Mouse (Mus musculus) gastrocnemius, postnatal 36 days (tissue): ENCODE data around the gene Olfr112. TPM values are rescaled to one million over a fixed set of nuclear protein-coding genes. Genes with fewer than 3 reads are reported as not detected.
"Not testable (repeated sequence)": the region's sequence is repeated elsewhere in the genome, so short reads cannot be mapped to it uniquely, and the experiment has no call there.

Experiments
- DNase-seq, 2 experiments: peaks; one replicate each; pipeline ENCODE4 v3.0.0; 2022
- intact Hi-C: fragments of 180-260 bp; cut with DNase I; formaldehyde crosslinking; loops from one replicate; pipeline ENCODE4 v1.15.1; 2025
- long read RNA-seq, 2 experiments: library from polyadenylated mRNA; stranded (forward); transcript quantifications; one replicate each; pipeline ENCODE4 v2.0.0; 2021
- total RNA-seq, 2 experiments: library from RNA; stranded (reverse); gene quantifications; 2 replicates each; pipeline ENCODE4 v1.2.3; 2021

The Olfr112 gene
- not detected for total RNA-seq
- long read RNA-seq, experiment 1, result 0 reads
- long read RNA-seq, experiment 2, result 0 reads

DNA sequence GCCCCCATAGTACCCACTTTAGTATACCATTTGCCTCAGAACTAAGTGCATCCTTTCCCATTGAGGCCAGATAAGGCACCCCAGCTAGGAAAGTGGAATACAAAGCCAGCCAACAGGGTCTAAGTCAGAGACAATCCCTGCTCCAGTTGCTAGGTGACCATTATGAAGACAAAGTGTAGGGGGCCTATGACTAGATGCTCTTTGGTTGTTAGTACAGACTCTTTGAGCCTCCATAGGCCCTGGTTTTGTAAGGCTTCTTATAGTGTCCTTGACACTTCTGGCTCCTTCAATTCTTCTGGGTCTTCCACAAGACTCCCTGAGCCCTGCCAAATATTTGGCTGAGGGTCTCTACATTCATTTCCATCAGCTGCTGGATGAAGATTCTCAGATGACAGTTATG, at the start of gene Olfr112:
Olfr112 (minus strand) TSS at position 101 of the 400 bp plus-strand sequence.
- DNase-seq, result no peak
- intact Hi-C loops, result no loop called here

DNA sequence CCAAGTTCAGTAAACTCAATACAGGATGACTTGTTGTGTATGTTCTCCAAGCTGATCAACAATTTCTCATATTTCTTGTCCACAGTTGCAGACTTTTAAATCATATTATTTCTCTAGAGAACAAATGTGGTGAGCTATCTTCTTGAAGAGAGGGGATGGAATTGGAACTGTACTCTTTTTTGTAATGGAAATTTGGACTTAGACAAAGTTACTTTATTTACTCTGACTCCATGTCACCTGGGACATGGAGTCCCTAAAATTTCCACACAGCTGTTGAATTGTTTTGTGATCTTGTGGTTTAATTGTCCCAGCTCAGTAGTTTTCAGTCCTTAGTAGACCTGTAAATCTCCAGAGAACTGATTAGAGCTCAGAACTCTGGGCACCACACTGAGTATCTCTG, 23.4 kb upstream of the Olfr112 start, which contains the start of gene Olfr114:
Olfr114 (minus strand) TSS at position 101 of the 400 bp plus-strand sequence.
- intact Hi-C loops, result no loop called here
- no peak for DNase-seq

DNA sequence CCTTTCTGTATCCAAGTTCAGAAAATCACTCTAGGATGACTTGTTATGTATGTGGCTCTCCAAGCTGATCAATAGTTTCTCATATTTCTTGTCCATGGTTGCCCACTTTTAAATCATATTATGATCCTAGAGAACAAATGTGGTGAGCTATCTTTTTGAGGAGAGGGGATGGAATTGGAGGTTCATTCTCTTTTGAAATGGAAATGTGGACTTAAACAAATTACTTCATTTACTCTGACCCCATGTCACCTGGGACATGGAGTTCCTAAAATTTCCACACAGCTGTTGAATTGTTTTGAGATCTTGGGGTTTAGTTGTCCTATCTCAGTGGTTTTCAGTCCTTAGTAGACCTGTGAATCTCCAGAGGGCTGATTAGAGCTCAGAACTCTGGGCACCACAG, 8.3 kb upstream of the Olfr112 start, which contains the start of gene Olfr113:
Olfr113 (minus strand) TSS at position 101 of the 400 bp plus-strand sequence.
- intact Hi-C loops, result no loop called here

DNA sequence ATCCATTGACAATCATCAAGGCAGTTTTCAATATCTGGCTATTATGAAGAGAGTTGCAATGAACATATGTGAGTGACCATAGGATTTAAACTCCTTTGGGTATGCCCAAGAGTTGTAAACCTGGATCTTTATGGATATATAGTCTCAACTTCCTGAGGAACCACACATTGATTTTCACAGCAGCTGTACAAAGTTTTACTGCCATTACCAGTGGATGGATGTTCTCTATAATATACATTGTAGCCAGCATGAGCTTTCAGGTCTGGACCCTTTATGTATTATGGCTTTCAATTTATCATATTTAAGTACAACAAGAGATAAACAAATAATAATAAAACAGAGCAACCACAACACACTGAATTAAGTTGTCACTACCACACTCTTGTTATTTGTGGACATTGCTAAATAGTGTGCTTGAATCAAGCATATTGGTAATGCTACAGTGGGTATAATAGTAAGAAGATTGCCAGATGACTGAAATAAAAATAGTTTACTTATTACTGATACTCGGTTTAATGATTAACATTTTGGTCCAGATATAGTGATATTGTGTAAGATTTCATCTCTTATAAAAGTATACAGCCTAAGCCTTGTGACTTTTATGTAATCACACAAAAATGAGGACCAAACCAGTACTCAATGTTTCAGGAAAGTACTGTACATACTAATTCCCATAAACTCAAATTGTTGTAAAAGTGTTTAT, 10.2 kb downstream of the Olfr112 start:
- intact Hi-C loops, result no loop called here
- DNase-seq, result no peak

More for the DNA sequence above, 8.3 kb upstream of the Olfr112 start, which contains the start of gene Olfr113:
- no peak for DNase-seq

DNA sequence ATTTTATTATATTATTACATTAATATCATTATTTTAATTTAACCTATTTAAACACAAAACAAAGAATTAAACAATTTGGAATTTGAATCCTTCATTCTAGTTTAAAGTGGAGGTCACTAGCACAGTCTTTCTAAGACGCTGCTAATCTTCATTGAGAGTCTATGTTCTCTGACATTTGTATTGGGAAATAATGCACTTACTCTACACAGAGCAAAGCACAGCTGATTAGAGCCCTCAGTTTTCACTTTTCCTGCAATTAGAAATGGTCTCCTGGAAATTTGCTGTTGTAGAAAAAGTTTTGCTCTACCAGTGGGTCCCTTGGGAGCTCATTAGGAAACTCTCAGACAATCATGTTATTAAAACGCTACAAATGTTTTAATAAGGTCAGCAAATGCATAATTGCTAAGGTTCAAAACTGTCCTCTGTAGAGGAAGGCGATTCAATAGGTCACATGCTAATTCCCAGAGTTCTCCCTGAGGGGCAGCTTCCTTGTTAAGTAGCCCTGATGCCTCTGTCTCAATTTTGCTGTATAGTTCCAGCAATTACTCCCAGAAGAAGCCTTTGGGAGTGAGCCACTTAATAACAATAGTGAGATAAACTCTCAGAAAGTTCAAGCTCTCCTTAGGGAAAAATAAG, 25.3 kb downstream of the Olfr112 start:
- no peak for DNase-seq
- intact Hi-C loops, result no loop called here

DNA sequence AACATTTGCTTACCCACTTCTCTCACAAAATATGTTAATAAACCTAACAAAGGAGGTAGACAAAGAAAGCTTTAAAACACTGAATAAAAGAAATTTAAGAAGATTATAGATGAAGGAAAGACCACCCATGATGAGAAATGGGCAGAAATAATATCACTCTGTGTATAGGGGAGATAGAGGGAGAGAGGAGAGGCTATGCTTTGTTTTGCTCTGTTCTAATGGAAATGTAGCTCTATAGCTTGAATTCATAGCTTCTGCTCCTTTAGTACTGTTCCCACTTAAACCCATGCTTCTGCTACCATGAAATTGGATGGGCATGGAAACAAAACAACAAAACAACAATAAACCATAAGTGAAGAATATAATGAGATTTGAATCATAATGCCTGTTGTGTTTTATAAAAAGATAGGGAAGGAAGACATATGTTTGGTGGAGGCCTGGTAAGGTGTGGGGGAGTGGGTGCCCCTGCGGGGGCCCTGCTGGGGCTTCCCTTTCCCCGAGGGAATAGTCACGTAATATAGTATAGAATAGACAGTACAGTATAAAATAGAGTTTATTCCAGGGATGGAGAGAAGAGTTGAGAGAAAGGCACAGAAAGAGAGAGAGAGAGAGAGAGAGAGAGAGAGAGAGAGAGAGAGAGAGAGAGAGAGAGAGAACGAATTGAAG, 27.7 kb downstream of the Olfr112 start:
- no peak for DNase-seq
- intact Hi-C loops, result no loop called here

DNA sequence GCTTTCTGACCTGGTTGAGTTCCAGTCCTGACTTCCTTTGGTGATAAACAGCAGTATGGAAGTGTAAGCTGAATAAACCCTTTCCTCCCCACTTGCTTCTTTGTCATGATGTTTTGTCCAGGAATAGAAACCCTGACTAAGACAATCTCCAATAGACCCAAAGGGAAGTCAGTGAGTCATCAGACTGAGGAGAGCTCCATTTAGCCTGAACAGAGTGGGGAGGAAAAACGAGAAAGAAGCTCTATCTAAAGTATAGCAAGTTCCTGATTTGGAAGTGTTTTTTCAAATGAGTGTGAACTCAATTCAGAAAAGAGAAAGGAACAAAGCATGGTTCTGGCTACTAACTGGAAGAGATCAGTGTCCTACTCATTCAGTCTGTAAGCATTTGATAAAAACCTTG, 30.8 kb downstream of the Olfr112 start:
- intact Hi-C loops, DNase-seq: not testable (repeated sequence)

DNA sequence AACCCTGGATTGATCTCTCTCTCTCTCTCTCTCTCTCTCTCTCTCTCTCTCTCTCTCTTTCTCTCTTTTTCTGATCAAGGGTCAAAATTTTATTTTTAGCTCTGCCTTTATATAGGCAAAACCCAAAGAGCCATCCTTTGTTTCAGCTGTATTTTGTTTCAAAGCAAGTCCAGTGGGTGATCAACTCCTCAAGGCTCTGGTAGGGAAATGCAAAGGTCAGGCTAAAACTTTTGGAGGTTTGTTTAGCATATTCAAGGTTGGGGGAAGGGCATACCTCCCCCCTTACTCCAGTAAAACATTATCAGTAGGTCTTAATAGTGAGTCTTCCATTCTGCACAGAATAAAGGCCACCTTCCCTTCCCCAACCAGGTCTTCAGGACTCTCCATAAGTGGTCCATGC, 34.1 kb downstream of the Olfr112 start:
- intact Hi-C loops, result no loop called here
- no peak for DNase-seq

DNA sequence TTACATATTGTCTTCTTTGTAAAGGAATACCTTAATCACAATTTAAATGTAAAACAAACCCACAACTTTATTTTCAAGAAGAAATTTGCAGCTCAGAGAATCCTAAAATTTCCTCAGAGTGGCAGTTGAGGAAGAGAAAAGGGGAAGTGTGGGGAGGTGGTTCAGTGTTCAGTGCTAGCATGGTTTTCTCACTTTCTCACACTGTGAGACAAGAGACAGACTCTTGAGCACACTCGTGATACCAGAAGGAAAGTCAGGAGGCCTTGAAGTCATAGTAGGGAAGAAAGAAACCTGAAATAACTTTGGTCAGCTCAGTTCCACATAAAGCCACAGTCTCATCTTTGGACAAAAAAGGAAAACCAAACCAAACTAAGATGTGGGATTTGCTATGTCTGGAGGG, 43.8 kb downstream of the Olfr112 start:
- intact Hi-C loops, DNase-seq: not testable (repeated sequence)

DNA sequence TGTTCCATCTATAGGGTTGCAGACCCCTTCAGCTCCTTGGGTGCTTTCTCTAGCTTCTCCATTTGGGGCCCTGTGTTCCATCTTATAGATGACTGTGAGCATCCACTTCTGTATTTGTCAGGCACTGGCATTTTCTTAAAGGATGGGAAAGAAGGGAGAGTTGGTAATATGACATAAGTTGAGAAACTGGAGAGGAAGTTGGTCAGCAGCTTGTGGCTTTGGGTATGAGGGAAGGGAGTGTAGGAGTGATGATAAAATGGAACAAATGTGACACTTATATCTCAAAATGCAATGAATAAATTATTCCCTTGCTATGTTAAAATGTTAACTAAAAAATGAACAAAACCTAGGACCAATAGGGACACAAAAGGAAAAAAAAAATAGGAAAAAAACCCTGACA, 44.6 kb downstream of the Olfr112 start:
- DNase-seq, intact Hi-C loops: not testable (repeated sequence)

Other genes with a start within 250 kb of the Olfr112 start
- gene Olfr103, start 229.8 kb downstream of the Olfr112 start, total RNA-seq, result not detected
- not detected for gene Olfr104-ps, start 209.9 kb downstream of the Olfr112 start, total RNA-seq
- not detected for gene Olfr105-ps, start 190.4 kb downstream of the Olfr112 start, total RNA-seq
- not detected for gene Olfr106-ps, start 179.1 kb downstream of the Olfr112 start, total RNA-seq
- not detected for gene Olfr107, start 170.2 kb downstream of the Olfr112 start, total RNA-seq
- not detected for gene Olfr108, start 124.0 kb downstream of the Olfr112 start, total RNA-seq
- not detected for gene Olfr109, start 110.5 kb downstream of the Olfr112 start, total RNA-seq
- gene H2-M2, start 85.9 kb downstream of the Olfr112 start, total RNA-seq, result not detected
- not detected for gene Olfr110, start 77.0 kb downstream of the Olfr112 start, total RNA-seq
- not detected for gene Olfr111, start 61.4 kb downstream of the Olfr112 start, total RNA-seq
- not detected for gene Olfr113, start 8.2 kb upstream of the Olfr112 start, total RNA-seq
- gene Olfr114, start 23.3 kb upstream of the Olfr112 start, total RNA-seq, result not detected
- not detected for gene Olfr115, start 57.7 kb upstream of the Olfr112 start, total RNA-seq
- not detected for gene Olfr116, start 57.7 kb upstream of the Olfr112 start, total RNA-seq
- gene Olfr117, start 94.3 kb upstream of the Olfr112 start, total RNA-seq, result not detected
- not detected for gene Olfr118, start 97.5 kb upstream of the Olfr112 start, total RNA-seq
- not detected for gene Olfr119, start 127.1 kb upstream of the Olfr112 start, total RNA-seq
- not detected for gene Olfr120, start 152.4 kb upstream of the Olfr112 start, total RNA-seq
- gene Olfr121, start 179.4 kb upstream of the Olfr112 start, total RNA-seq, result not detected
- not detected for gene Olfr122, start 199.2 kb upstream of the Olfr112 start, total RNA-seq
- not detected for gene Olfr123, start 224.1 kb upstream of the Olfr112 start, total RNA-seq
- not detected for gene Olfr124, start 230.4 kb upstream of the Olfr112 start, total RNA-seq